Mouse (Mus musculus) liver, adult (tissue): ENCODE data around the gene Ankrd22.

Source experiments
- GATA4 ChIP-seq: IDR thresholded peaks from 2 replicates; pipeline ENCODE4 v1.6.1; 2014; ENCODE audit warnings: mild to moderate bottlenecking, low read length; ENCODE audit not compliant: insufficient replicate concordance

Ankrd22 gene

GRCm38 (mm10) chr19:34165891-34166290 lies at the start of gene Ankrd22:
Ankrd22 (minus strand) TSS chr19:34166053.
- TF ChIP-seq GATA4, result no peak

- TF ChIP-seq GATA4, result no peak
Measured at GRCm38 (mm10) chr19:34214136-34214535, 48.3 kb upstream of the Ankrd22 start.

- TF ChIP-seq GATA4, result no peak
Measured at GRCm38 (mm10) chr19:34213251-34213645, 47.4 kb upstream of the Ankrd22 start.

GRCm38 (mm10) chr19:34212489-34213250 lies 46.8 kb upstream of the Ankrd22 start:
- no peak for TF ChIP-seq GATA4

GRCm38 (mm10) chr19:34210841-34211240 lies 45.0 kb upstream of the Ankrd22 start:
- TF ChIP-seq GATA4, result no peak

- TF ChIP-seq GATA4, result no peak
Measured at GRCm38 (mm10) chr19:34209930-34210581, 44.2 kb upstream of the Ankrd22 start.

GRCm38 (mm10) chr19:34209031-34209430 lies 43.2 kb upstream of the Ankrd22 start:
- no peak for TF ChIP-seq GATA4

- TF ChIP-seq GATA4, result no peak
Measured at GRCm38 (mm10) chr19:34206760-34207440, 41.0 kb upstream of the Ankrd22 start.

- TF ChIP-seq GATA4, result no peak
Measured at GRCm38 (mm10) chr19:34202668-34203067, 36.8 kb upstream of the Ankrd22 start.

- TF ChIP-seq GATA4, result no peak
Measured at GRCm38 (mm10) chr19:34199488-34199887, 33.6 kb upstream of the Ankrd22 start.

GRCm38 (mm10) chr19:34198901-34199300 lies 33.0 kb upstream of the Ankrd22 start:
- no peak for TF ChIP-seq GATA4

GRCm38 (mm10) chr19:34198066-34198465 lies 32.2 kb upstream of the Ankrd22 start:
- no peak for TF ChIP-seq GATA4

- no peak for TF ChIP-seq GATA4
Measured at GRCm38 (mm10) chr19:34195031-34195430, 29.2 kb upstream of the Ankrd22 start.

- TF ChIP-seq GATA4, result no peak
Measured at GRCm38 (mm10) chr19:34194132-34194745, 28.4 kb upstream of the Ankrd22 start.

- no peak for TF ChIP-seq GATA4
Measured at GRCm38 (mm10) chr19:34193683-34194082, 27.8 kb upstream of the Ankrd22 start.
